Mouse (Mus musculus) G1E (cell line): Measurements from ENCODE around the gene Necab2. TPM values are rescaled to one million over a fixed set of nuclear protein-coding genes. Genes with fewer than 3 reads are reported as not detected.

Experiments
- ATAC-seq: 2 replicates; pipeline ENCODE4 v1.8.0; 2016; ENCODE audit warnings: mild to moderate bottlenecking; ENCODE audit not compliant: insufficient number of reproducible peaks, poor library complexity, low FRiP score, severe bottlenecking; ENCODE audit errors: extremely low read depth
- DNase-seq: peaks from one replicate; pipeline ENCODE4 v3.0.0; 2012; ENCODE audit warnings: low spot score
- H3K27me3 ChIP-seq: 2 replicates; pipeline ENCODE4 v1.6.1; 2012; ENCODE audit warnings: mild to moderate bottlenecking, low read length, inconsistent platforms; ENCODE audit not compliant: insufficient read depth
- H3K36me3 ChIP-seq: replicated peaks from 2 replicates; pipeline ENCODE3; 2012; ENCODE audit warnings: mild to moderate bottlenecking, inconsistent platforms
- H3K4me1 ChIP-seq: 2 replicates; pipeline ENCODE4 v1.6.1; 2012; ENCODE audit warnings: low read depth, low read length, inconsistent platforms, mixed read lengths; ENCODE audit not compliant: insufficient read depth
- H3K4me3 ChIP-seq: 2 replicates; pipeline ENCODE4 v1.5.1; 2012; ENCODE audit warnings: low read depth, mild to moderate bottlenecking, inconsistent platforms, low read length, moderate library complexity, mixed read lengths
- H3K9me3 ChIP-seq: replicated peaks from 2 replicates; pipeline ENCODE4 v1.6.1; 2012; ENCODE audit warnings: inconsistent platforms
- CTCF ChIP-seq: IDR thresholded peaks from 2 replicates; pipeline ENCODE4 v1.5.1; 2012; ENCODE audit warnings: low read depth, low read length, inconsistent platforms, mixed read lengths
- GATA1 ChIP-seq: IDR thresholded peaks from 2 replicates; pipeline ENCODE4 v1.6.1; 2012; ENCODE audit warnings: borderline replicate concordance, low read length, inconsistent platforms, mixed read lengths
- GATA2 ChIP-seq: IDR thresholded peaks from 2 replicates; pipeline ENCODE4 v1.6.1; 2012; ENCODE audit warnings: low read depth, low read length, inconsistent platforms, borderline replicate concordance
- POLR2AphosphoS5 ChIP-seq: IDR thresholded peaks from 2 replicates; pipeline ENCODE4 v1.6.1; 2012; ENCODE audit warnings: low read depth, low read length, inconsistent platforms; ENCODE audit not compliant: insufficient replicate concordance
- TAL1 ChIP-seq: conservative IDR thresholded peaks from 2 replicates; pipeline ENCODE4 v1.6.1; 2012; ENCODE audit warnings: low read depth, low read length, inconsistent platforms, mixed read lengths
- polyA plus RNA-seq: library from polyadenylated mRNA; stranded (reverse); fragments of >175 nt; gene quantifications from 2 replicates; pipeline ENCODE4 v1.2.3, GENCODE M21; 2012
- total RNA-seq, 2 experiments: library from RNA; stranded (forward) in 1 of 2; stranded (reverse) in 1 of 2; fragments of 200-1000 nt in 1 of 2; fragments of >200 nt in 1 of 2; fragmentation: Nextera tagmentation in 1 of 2; gene quantifications; 2 replicates each; pipeline ENCODE4 v1.2.3; 2014 to 2017

Necab2 gene
- total and polyA plus RNA-seq, 3 experiments: not detected

DNA sequence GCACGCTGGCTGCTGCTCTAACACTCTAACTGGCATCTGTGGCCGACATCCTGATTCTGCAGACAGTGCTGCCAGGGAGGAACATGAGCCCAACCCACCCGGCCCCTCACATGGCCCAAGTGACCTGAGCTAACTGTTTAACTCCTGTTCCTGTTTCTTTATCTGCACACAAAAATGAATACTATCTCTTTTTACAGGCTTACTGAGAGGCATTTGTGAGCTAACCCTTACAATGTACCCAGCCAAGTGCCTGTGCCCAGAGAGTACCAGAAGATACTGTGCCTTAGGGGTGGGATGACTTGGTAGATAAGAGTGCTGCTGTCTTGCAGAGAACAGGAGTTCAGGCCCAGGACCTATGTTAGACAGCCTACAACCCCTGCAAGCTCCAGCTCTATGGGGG is 68.4 kb downstream of the Necab2 start:
- TF ChIP-seq TAL1: peak; percentile 45; the same call in 1 of the 2 replicates
- TF ChIP-seq CTCF: no peak
- TF ChIP-seq POLR2AphosphoS5: no peak
- no peak for TF ChIP-seq GATA2
- TF ChIP-seq GATA1: no peak
- DNase-seq: peak; percentile 32
- H3K27me3 ChIP-seq: no peaks in the 10 kb centered on the region
- H3K9me3 ChIP-seq: no peaks in the 10 kb centered on the region
- H3K36me3 ChIP-seq: peaks cover 99% of the 10 kb centered on the region
- peaks cover 28% of the 10 kb centered on the region for H3K4me1 ChIP-seq
- ATAC-seq: peak; percentile 84
- no peak overlapping the region for H3K4me3 ChIP-seq

GRCm38 (mm10) chr8:119515767-119516166 is 69.2 kb downstream of the Necab2 start:
- H3K4me3 ChIP-seq: no peak overlapping the region
- H3K9me3 ChIP-seq: no peaks in the 10 kb centered on the region
- no peaks in the 10 kb centered on the region for H3K27me3 ChIP-seq
- DNase-seq (no peak), ATAC-seq (no peak)
- TF ChIP-seq CTCF (no peak), GATA1 (no peak), POLR2AphosphoS5 (no peak), TAL1 (no peak), GATA2 (no peak)
- H3K4me1 ChIP-seq: peaks cover 28% of the 10 kb centered on the region
- peaks cover 99% of the 10 kb centered on the region for H3K36me3 ChIP-seq

DNA sequence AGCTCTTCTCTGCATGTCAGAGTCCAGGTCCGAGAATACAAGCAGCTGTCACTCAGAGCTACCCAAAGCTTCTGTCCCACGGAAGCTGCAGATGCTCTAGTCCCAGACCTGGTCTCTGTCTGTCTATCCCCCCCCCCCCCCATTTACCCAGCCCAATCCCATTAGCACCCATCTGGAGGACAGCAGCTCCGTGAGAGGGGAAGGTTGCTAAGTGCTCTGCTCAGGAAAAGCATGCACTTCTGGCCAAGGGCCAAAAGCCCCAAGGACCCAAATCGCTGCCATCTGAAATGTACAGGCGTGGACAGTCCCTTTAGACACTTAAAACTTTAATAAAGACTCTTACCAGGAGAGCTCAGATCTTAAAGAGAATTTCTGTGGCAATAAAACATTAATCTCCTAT is 70.2 kb downstream of the Necab2 start:
- TF ChIP-seq CTCF (no peak), GATA2 (no peak), GATA1 (no peak), TAL1 (no peak), POLR2AphosphoS5 (no peak)
- Histone ChIP-seq H3K27me3 (no peaks in the 10 kb centered on the region), H3K4me3 (no peak overlapping the region), H3K4me1 (peaks cover 28% of the 10 kb centered on the region), H3K9me3 (no peaks in the 10 kb centered on the region), H3K36me3 (peaks cover 99% of the 10 kb centered on the region)
- DNase-seq: no peak
- ATAC-seq: no peak

GRCm38 (mm10) chr8:119520102-119520501 is 73.6 kb downstream of the Necab2 start:
- DNase-seq: no peak
- Histone ChIP-seq H3K4me3 (no peak overlapping the region), H3K4me1 (peaks cover 16% of the 10 kb centered on the region), H3K9me3 (no peaks in the 10 kb centered on the region), H3K36me3 (peaks cover 98% of the 10 kb centered on the region), H3K27me3 (no peaks in the 10 kb centered on the region)
- TF ChIP-seq POLR2AphosphoS5: no peak
- 0 out of 2 replicates have a peak, but pooled peaks have one; percentile 9 for TF ChIP-seq CTCF
- no peak for TF ChIP-seq TAL1
- TF ChIP-seq GATA1: no peak
- TF ChIP-seq GATA2: no peak
- ATAC-seq: no peak

Other genes starting within 250 kb of the Necab2 start
- 191 and 220 TPM in 2 replicates for gene Hsbp1, start 102.2 kb upstream of the Necab2 start, total RNA-seq (2014; fragmentation: Nextera tagmentation)
- gene Hsbp1, start 102.2 kb upstream of the Necab2 start, total RNA-seq (2017): 92.1 and 104 TPM in 2 replicates
- 50.6 and 60.5 TPM in 2 replicates for gene Hsbp1, start 102.2 kb upstream of the Necab2 start, polyA plus RNA-seq
- 4.1 and 7.7 TPM in 2 replicates for gene Mlycd, start 51.8 kb upstream of the Necab2 start, total RNA-seq (2014; fragmentation: Nextera tagmentation)
- 10.5 and 14.8 TPM in 2 replicates for gene Mlycd, start 51.8 kb upstream of the Necab2 start, total RNA-seq (2017)
- gene Mlycd, start 51.8 kb upstream of the Necab2 start, polyA plus RNA-seq: 16.7 and 20.1 TPM in 2 replicates
- not detected in 2 replicates for gene Osgin1, start 12.6 kb upstream of the Necab2 start, total RNA-seq (2014; fragmentation: Nextera tagmentation)
- gene Osgin1, start 12.6 kb upstream of the Necab2 start, total RNA-seq (2017): 0.17 and 0.49 TPM in 2 replicates
- gene Osgin1, start 12.6 kb upstream of the Necab2 start, polyA plus RNA-seq: 0.08 and 0.10 TPM in 2 replicates
- not detected in 2 replicates for gene Slc38a8, start 55.0 kb downstream of the Necab2 start, total RNA-seq (2014; fragmentation: Nextera tagmentation)
- 0.06 and 0.11 TPM in 2 replicates for gene Slc38a8, start 55.0 kb downstream of the Necab2 start, total RNA-seq (2017)
- gene Slc38a8, start 55.0 kb downstream of the Necab2 start, polyA plus RNA-seq: not detected in 2 replicates
- gene Mbtps1, start 112.0 kb downstream of the Necab2 start, total RNA-seq (2014; fragmentation: Nextera tagmentation): 80.9 and 98.7 TPM in 2 replicates
- 37.3 and 40.2 TPM in 2 replicates for gene Mbtps1, start 112.0 kb downstream of the Necab2 start, total RNA-seq (2017)
- gene Mbtps1, start 112.0 kb downstream of the Necab2 start, polyA plus RNA-seq: 107 and 108 TPM in 2 replicates
- gene Hsdl1, start 128.5 kb downstream of the Necab2 start, total RNA-seq (2014; fragmentation: Nextera tagmentation): 19.3 and 22.7 TPM in 2 replicates
- 56.7 and 58.0 TPM in 2 replicates for gene Hsdl1, start 128.5 kb downstream of the Necab2 start, total RNA-seq (2017)
- 38.7 and 42.2 TPM in 2 replicates for gene Hsdl1, start 128.5 kb downstream of the Necab2 start, polyA plus RNA-seq
- gene Dnaaf1, start 128.5 kb downstream of the Necab2 start, total RNA-seq (2014; fragmentation: Nextera tagmentation): not detected in 2 replicates
- 0.11 and 0.12 TPM in 2 replicates for gene Dnaaf1, start 128.5 kb downstream of the Necab2 start, total RNA-seq (2017)
- gene Dnaaf1, start 128.5 kb downstream of the Necab2 start, polyA plus RNA-seq: 0.10 and 0.17 TPM in 2 replicates
- 6.6 and 7.1 TPM in 2 replicates for gene Taf1c, start 158.5 kb downstream of the Necab2 start, total RNA-seq (2014; fragmentation: Nextera tagmentation)
- 7.7 and 8.7 TPM in 2 replicates for gene Taf1c, start 158.5 kb downstream of the Necab2 start, total RNA-seq (2017)
- 53.2 and 65.0 TPM in 2 replicates for gene Taf1c, start 158.5 kb downstream of the Necab2 start, polyA plus RNA-seq
- gene Adad2, start 166.0 kb downstream of the Necab2 start, total RNA-seq (2014; fragmentation: Nextera tagmentation): not detected in 2 replicates
- not detected in 2 replicates for gene Adad2, start 166.0 kb downstream of the Necab2 start, total RNA-seq (2017)
- not detected in 2 replicates for gene Adad2, start 166.0 kb downstream of the Necab2 start, polyA plus RNA-seq
- gene Kcng4, start 189.0 kb downstream of the Necab2 start, total RNA-seq (2014; fragmentation: Nextera tagmentation): not detected in 2 replicates
- gene Kcng4, start 189.0 kb downstream of the Necab2 start, total RNA-seq (2017): 0.11 TPM in 1 of 2 replicates, not detected in the other
- gene Kcng4, start 189.0 kb downstream of the Necab2 start, polyA plus RNA-seq: not detected in 2 replicates
- gene Wfdc1, start 219.6 kb downstream of the Necab2 start, total RNA-seq (2014; fragmentation: Nextera tagmentation): not detected in 2 replicates
- gene Wfdc1, start 219.6 kb downstream of the Necab2 start, total RNA-seq (2017): not detected in 2 replicates
- not detected in 2 replicates for gene Wfdc1, start 219.6 kb downstream of the Necab2 start, polyA plus RNA-seq